Mouse (Mus musculus): ENCODE data around the gene Dusp7.

DNA sequence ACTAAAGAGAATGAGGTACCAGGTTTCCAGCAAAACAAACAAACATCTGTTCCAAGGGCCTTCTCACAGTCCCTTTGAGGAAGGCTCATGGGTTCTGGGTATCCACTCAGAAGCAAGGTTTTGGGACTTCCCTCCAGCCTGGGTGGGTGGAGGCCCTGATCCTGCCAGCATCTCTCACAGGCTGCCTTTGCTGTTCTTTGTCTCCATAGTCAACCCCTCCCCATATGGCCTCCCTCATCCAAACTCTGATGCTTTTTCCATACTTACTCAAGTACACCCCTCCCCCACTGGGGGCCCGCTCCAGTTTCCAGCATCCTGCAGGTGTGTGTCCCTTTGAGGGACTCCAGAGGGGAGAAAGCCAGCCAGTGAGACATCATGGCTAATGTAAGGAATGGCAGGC lies 2.2 kb upstream of the Dusp7 start:
- no peak for TF ChIP-seq CTCF (IDR thresholded peaks at IDR 0.05; ENCODE audit: extremely low read depth, insufficient read length, insufficient replicate concordance, low read depth, low read length)
- TF ChIP-seq POLR2A (IDR thresholded peaks at IDR 0.05; ENCODE audit: low read depth, low read length), result no peak
